Mouse (Mus musculus): ENCODE data around the gene Tex33.

DNA sequence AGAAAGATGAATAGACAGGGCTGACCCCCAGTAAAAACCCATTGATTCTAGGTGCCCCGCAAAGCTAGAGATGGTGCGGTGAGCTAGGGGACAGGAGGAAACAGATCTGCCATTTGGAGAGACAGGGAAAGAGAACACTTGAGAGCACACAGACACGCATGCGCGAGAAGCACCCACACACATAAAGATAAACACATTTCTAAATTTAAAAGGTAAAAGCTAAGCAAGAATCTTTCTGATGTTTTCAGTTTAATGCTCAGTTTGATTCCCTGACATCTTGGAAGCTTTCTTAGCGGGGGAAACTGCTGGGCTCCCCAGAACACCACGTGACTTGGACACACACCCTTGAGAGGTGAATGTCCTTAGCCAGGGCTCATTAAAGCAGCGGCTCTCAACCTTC, 28.8 kb downstream of the Tex33 start:
- TF ChIP-seq CTCF (IDR thresholded peaks at IDR 0.05; ENCODE audit: extremely low read depth, insufficient read depth, insufficient read length, insufficient replicate concordance), result no peak
- TF ChIP-seq POLR2A (IDR thresholded peaks at IDR 0.05; ENCODE audit: low read depth, low read length), result no peak

All from spleen, adult 2 months (tissue).